Mouse (Mus musculus): ENCODE measurements around the gene Stard10. TPM values are rescaled to one million over a fixed set of nuclear protein-coding genes. Genes with fewer than 3 reads are reported as not detected.

Stard10 gene
- polyA plus RNA-seq, 1 experiment: 619 TPM

- peaks cover 6% of the 10 kb centered on the region for H3K4me1 ChIP-seq (ENCODE audit: control insufficient read depth, insufficient read depth, low read length)
- TF ChIP-seq POLR2A (IDR thresholded peaks at IDR 0.05; ENCODE audit: control insufficient read depth, low read depth, low read length): no peak
- TF ChIP-seq CTCF (IDR thresholded peaks at IDR 0.05; ENCODE audit: control insufficient read depth, insufficient read depth, insufficient replicate concordance, low read depth, low read length): no peak
- no peaks in the 10 kb centered on the region for H3K27me3 ChIP-seq (ENCODE audit: control insufficient read depth, insufficient read depth, low read length)
- no peaks in the 10 kb centered on the region for H3K36me3 ChIP-seq (ENCODE audit: control insufficient read depth, insufficient read depth, low read length)
- H3K27ac ChIP-seq (ENCODE audit: control insufficient read depth, insufficient read depth, low read depth, low read length): no peak overlapping the region
- no peak overlapping the region for H3K4me3 ChIP-seq (ENCODE audit: control insufficient read depth, low read depth, low read length)
Measured at GRCm38 (mm10) chr7:101367901-101368852, 51.3 kb downstream of the Stard10 start.

GRCm38 (mm10) chr7:101369666-101370065, 52.8 kb downstream of the Stard10 start:
- H3K4me1 ChIP-seq (ENCODE audit: control insufficient read depth, insufficient read depth, low read length): peaks cover 3% of the 10 kb centered on the region
- no peaks in the 10 kb centered on the region for H3K36me3 ChIP-seq (ENCODE audit: control insufficient read depth, insufficient read depth, low read length)
- TF ChIP-seq POLR2A (IDR thresholded peaks at IDR 0.05; ENCODE audit: control insufficient read depth, low read depth, low read length) (no peak), CTCF (IDR thresholded peaks at IDR 0.05; ENCODE audit: control insufficient read depth, insufficient read depth, insufficient replicate concordance, low read depth, low read length) (no peak)
- no peak overlapping the region for H3K27ac ChIP-seq (ENCODE audit: control insufficient read depth, insufficient read depth, low read depth, low read length)
- H3K4me3 ChIP-seq (ENCODE audit: control insufficient read depth, low read depth, low read length): no peak overlapping the region
- H3K27me3 ChIP-seq (ENCODE audit: control insufficient read depth, insufficient read depth, low read length): no peaks in the 10 kb centered on the region

- TF ChIP-seq POLR2A (IDR thresholded peaks at IDR 0.05; ENCODE audit: control insufficient read depth, low read depth, low read length) (no peak), CTCF (IDR thresholded peaks at IDR 0.05; ENCODE audit: control insufficient read depth, insufficient read depth, insufficient replicate concordance, low read depth, low read length) (no peak)
- H3K4me1 ChIP-seq (ENCODE audit: control insufficient read depth, insufficient read depth, low read length): peaks cover 3% of the 10 kb centered on the region
- no peaks in the 10 kb centered on the region for H3K27me3 ChIP-seq (ENCODE audit: control insufficient read depth, insufficient read depth, low read length)
- no peak overlapping the region for H3K27ac ChIP-seq (ENCODE audit: control insufficient read depth, insufficient read depth, low read depth, low read length)
- H3K4me3 ChIP-seq (ENCODE audit: control insufficient read depth, low read depth, low read length): no peak overlapping the region
- H3K36me3 ChIP-seq (ENCODE audit: control insufficient read depth, insufficient read depth, low read length): no peaks in the 10 kb centered on the region
Measured at GRCm38 (mm10) chr7:101373082-101373481, 56.2 kb downstream of the Stard10 start.

- Histone ChIP-seq H3K4me3 (ENCODE audit: control insufficient read depth, low read depth, low read length) (no peak overlapping the region), H3K27ac (ENCODE audit: control insufficient read depth, insufficient read depth, low read depth, low read length) (no peak overlapping the region), H3K4me1 (ENCODE audit: control insufficient read depth, insufficient read depth, low read length) (peaks cover 3% of the 10 kb centered on the region), H3K27me3 (ENCODE audit: control insufficient read depth, insufficient read depth, low read length) (no peaks in the 10 kb centered on the region), H3K36me3 (ENCODE audit: control insufficient read depth, insufficient read depth, low read length) (no peaks in the 10 kb centered on the region)
- TF ChIP-seq POLR2A (IDR thresholded peaks at IDR 0.05; ENCODE audit: control insufficient read depth, low read depth, low read length) (no peak), CTCF (IDR thresholded peaks at IDR 0.05; ENCODE audit: control insufficient read depth, insufficient read depth, insufficient replicate concordance, low read depth, low read length) (no peak)
Measured at GRCm38 (mm10) chr7:101374155-101374554, 57.3 kb downstream of the Stard10 start.

GRCm38 (mm10) chr7:101376701-101377340, 59.9 kb downstream of the Stard10 start:
- Histone ChIP-seq H3K27ac (ENCODE audit: control insufficient read depth, insufficient read depth, low read depth, low read length) (no peak overlapping the region), H3K27me3 (ENCODE audit: control insufficient read depth, insufficient read depth, low read length) (no peaks in the 10 kb centered on the region), H3K4me1 (ENCODE audit: control insufficient read depth, insufficient read depth, low read length) (peaks cover 3% of the 10 kb centered on the region), H3K4me3 (ENCODE audit: control insufficient read depth, low read depth, low read length) (no peak overlapping the region), H3K36me3 (ENCODE audit: control insufficient read depth, insufficient read depth, low read length) (no peaks in the 10 kb centered on the region)
- TF ChIP-seq POLR2A (IDR thresholded peaks at IDR 0.05; ENCODE audit: control insufficient read depth, low read depth, low read length) (no peak), CTCF (IDR thresholded peaks at IDR 0.05; ENCODE audit: control insufficient read depth, insufficient read depth, insufficient replicate concordance, low read depth, low read length) (no peak)

GRCm38 (mm10) chr7:101377741-101378262, 60.9 kb downstream of the Stard10 start:
- no peak for TF ChIP-seq POLR2A (IDR thresholded peaks at IDR 0.05; ENCODE audit: control insufficient read depth, low read depth, low read length)
- no peak for TF ChIP-seq CTCF (IDR thresholded peaks at IDR 0.05; ENCODE audit: control insufficient read depth, insufficient read depth, insufficient replicate concordance, low read depth, low read length)
- no peaks in the 10 kb centered on the region for H3K27me3 ChIP-seq (ENCODE audit: control insufficient read depth, insufficient read depth, low read length)
- peak overlapping the region; percentile 22; the same call in 1 of the 2 replicates for H3K4me3 ChIP-seq (ENCODE audit: control insufficient read depth, low read depth, low read length)
- no peaks in the 10 kb centered on the region for H3K36me3 ChIP-seq (ENCODE audit: control insufficient read depth, insufficient read depth, low read length)
- peak overlapping the region; percentile 66 for H3K27ac ChIP-seq (ENCODE audit: control insufficient read depth, insufficient read depth, low read depth, low read length)
- H3K4me1 ChIP-seq (ENCODE audit: control insufficient read depth, insufficient read depth, low read length): peaks cover 3% of the 10 kb centered on the region

GRCm38 (mm10) chr7:101378285-101378684, 61.4 kb downstream of the Stard10 start:
- Histone ChIP-seq H3K27me3 (ENCODE audit: control insufficient read depth, insufficient read depth, low read length) (no peaks in the 10 kb centered on the region), H3K27ac (ENCODE audit: control insufficient read depth, insufficient read depth, low read depth, low read length) (no peak overlapping the region), H3K36me3 (ENCODE audit: control insufficient read depth, insufficient read depth, low read length) (no peaks in the 10 kb centered on the region), H3K4me1 (ENCODE audit: control insufficient read depth, insufficient read depth, low read length) (no peaks in the 10 kb centered on the region), H3K4me3 (ENCODE audit: control insufficient read depth, low read depth, low read length) (no peak overlapping the region)
- TF ChIP-seq CTCF (IDR thresholded peaks at IDR 0.05; ENCODE audit: control insufficient read depth, insufficient read depth, insufficient replicate concordance, low read depth, low read length): no peak
- no peak for TF ChIP-seq POLR2A (IDR thresholded peaks at IDR 0.05; ENCODE audit: control insufficient read depth, low read depth, low read length)
